Mouse (Mus musculus) intestine, embryonic 14.5 days (tissue): ENCODE results near the gene Zfp27. TPM values are rescaled to one million over a fixed set of nuclear protein-coding genes. Genes with fewer than 3 reads are reported as not detected.

Source experiments
- ATAC-seq: fragments of 200-750 bp; cut with Nextera tagmentation; replicated peaks from 2 replicates; pipeline ENCODE4 v1.8.0; 2017; ENCODE audit warnings: low read depth, moderate number of reproducible peaks, moderate TSS enrichment, moderate library complexity; ENCODE audit not compliant: low FRiP score, low TSS enrichment
- DNase-seq: peaks from one replicate; pipeline ENCODE4 v3.0.0-alpha.2; 2018; ENCODE audit warnings: low spot score
- H3K27ac ChIP-seq: fragments of 300-500 bp; sonication (generic); 2 replicates; pipeline ENCODE4 v1.5.1; 2014; ENCODE audit warnings: low read depth, mild to moderate bottlenecking, control low read depth
- H3K27me3 ChIP-seq: fragments of 300-500 bp; sonication (generic); replicated peaks from 2 replicates; pipeline ENCODE4 v1.6.1; 2014; ENCODE audit warnings: low read length, control low read depth; ENCODE audit not compliant: control insufficient read depth, insufficient read depth
- H3K36me3 ChIP-seq: fragments of 300-500 bp; sonication (generic); 2 replicates; pipeline ENCODE4 v1.6.1; 2014; ENCODE audit warnings: low read length, control low read depth; ENCODE audit not compliant: control insufficient read depth, insufficient read depth
- H3K4me1 ChIP-seq: fragments of 300-500 bp; sonication (generic); replicated peaks from 2 replicates; pipeline ENCODE4 v1.6.1; 2014; ENCODE audit warnings: low read length, control low read depth, mixed read lengths; ENCODE audit not compliant: control insufficient read depth, insufficient read depth
- H3K4me2 ChIP-seq: fragments of 300-500 bp; sonication (generic); 2 replicates; pipeline ENCODE4 v1.6.1; 2014; ENCODE audit warnings: low read length
- H3K4me3 ChIP-seq: fragments of 300-500 bp; sonication (generic); 2 replicates; pipeline ENCODE4 v1.5.1; 2014; ENCODE audit warnings: low read depth, low read length, control low read depth, mixed read lengths
- H3K9ac ChIP-seq: fragments of 300-500 bp; sonication (generic); 2 replicates; pipeline ENCODE4 v1.6.1; 2014; ENCODE audit warnings: mild to moderate bottlenecking, low read length
- H3K9me3 ChIP-seq: fragments of 300-500 bp; sonication (generic); 2 replicates; pipeline ENCODE4 v1.6.1; 2016; ENCODE audit warnings: low read length, control low read depth; ENCODE audit not compliant: control insufficient read depth
- WGBS: fragments of 180-500 bp; shearing (Covaris S2); extraction: QIAGEN DNeasy Blood & Tissue Kit; methylation state at CpG from one replicate; pipeline ENCODE4 v1.1.7; 2014; 5-methylcytosine and 5-hydroxymethylcytosine counted together
- polyA plus RNA-seq: library from polyadenylated mRNA; unstranded; fragments of >200 nt; fragmentation: Nextera tagmentation; extraction: Ambion mirVana; gene quantifications from 2 replicates; pipeline ENCODE4 v1.2.1, GENCODE M21; 2014

The Zfp27 gene
- 9.8 and 11.8 TPM in 2 replicates for polyA plus RNA-seq

DNA sequence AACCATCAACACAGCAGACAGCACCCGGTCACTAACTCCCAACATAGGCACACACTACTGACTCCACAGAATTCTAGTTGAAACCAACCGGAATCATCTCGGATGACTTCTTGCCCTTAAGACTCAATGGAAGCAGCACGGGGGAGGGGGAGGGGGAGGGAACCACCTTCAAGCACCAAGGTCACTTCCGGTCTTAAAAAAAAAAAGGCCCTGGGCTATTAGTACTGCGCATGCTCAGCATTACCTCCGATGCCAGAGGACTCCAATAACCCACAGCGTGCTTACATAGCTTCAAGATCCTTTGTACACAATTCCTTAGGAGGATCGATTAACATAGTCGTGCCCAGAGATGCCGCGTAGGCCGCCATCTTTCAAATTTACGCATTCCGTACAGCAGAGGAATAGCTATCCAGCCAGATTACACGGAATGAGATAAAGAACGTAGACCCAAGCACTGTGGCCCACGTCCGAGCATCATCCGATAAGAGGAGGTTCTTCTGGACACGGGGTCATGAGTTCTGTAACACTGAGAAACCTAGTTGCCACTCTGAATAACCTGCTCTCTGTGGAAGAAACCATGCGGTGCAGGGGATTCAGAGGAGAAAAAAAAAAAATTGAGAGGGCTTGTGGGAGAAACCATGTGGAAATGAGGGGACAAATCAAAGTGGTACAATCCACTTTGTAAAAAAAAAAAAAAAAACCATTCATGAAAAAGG is at the start of gene Zfp27:
Gene Zfp27 (minus strand): TSS at position 607 of the 716 bp plus-strand sequence.
- under 1% methylated on average over 22 of the region's 22 CpGs for WGBS
- H3K4me2 ChIP-seq = peak within 1 kb of the TSS; percentile 66
- peak within 1 kb of the TSS; percentile 70 for H3K9ac ChIP-seq
- peaks cover 25% of the 10 kb centered on the region for H3K36me3 ChIP-seq
- peak within 1 kb of the TSS; percentile 94 for H3K27ac ChIP-seq
- no peaks in the 10 kb centered on the region for H3K9me3 ChIP-seq
- ATAC-seq = peak; percentile 80
- peaks cover 11% of the 10 kb centered on the region for H3K4me1 ChIP-seq
- peak within 1 kb of the TSS; percentile 71 for H3K4me3 ChIP-seq
- peak; percentile 92 for DNase-seq
- no peaks in the 10 kb centered on the region for H3K27me3 ChIP-seq

DNA sequence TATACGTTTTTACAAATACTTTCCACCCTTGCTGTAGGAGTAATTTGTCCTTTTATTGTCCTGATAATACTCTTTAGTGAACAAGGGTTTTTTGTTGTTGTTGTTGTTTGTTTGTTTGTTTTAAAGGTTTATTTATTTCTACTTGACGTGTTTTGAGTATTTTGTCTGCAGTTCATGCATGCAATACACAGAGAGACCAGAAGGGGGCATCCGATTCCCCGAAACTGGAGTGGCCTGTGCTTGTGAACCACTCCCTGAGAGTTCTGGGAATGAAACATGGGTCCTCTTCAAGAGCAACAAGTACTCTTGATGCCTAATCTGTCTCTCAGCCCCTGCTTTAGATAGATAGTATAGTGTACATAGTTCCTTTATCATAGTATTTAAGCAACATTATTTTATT is 48.4 kb upstream of the Zfp27 start:
- H3K4me1 ChIP-seq = 0 out of 2 replicates have a peak, but pooled peaks cover 2% of the 10 kb centered on the region
- no peak overlapping the region for H3K27ac ChIP-seq
- peaks cover 12% of the 10 kb centered on the region; the same call in 1 of the 2 replicates for H3K36me3 ChIP-seq
- H3K27me3 ChIP-seq = no peaks in the 10 kb centered on the region
- peak; percentile 66 for DNase-seq
- H3K4me3 ChIP-seq = peak overlapping the region; percentile 70; the same call in 1 of the 2 replicates
- peak overlapping the region; percentile 68; the same call in 1 of the 2 replicates for H3K4me2 ChIP-seq
- H3K9me3 ChIP-seq = no peaks in the 10 kb centered on the region
- H3K9ac ChIP-seq = no peak overlapping the region
- no peak for ATAC-seq
- WGBS = 27% methylated on average over 4 of the region's 4 CpGs

DNA sequence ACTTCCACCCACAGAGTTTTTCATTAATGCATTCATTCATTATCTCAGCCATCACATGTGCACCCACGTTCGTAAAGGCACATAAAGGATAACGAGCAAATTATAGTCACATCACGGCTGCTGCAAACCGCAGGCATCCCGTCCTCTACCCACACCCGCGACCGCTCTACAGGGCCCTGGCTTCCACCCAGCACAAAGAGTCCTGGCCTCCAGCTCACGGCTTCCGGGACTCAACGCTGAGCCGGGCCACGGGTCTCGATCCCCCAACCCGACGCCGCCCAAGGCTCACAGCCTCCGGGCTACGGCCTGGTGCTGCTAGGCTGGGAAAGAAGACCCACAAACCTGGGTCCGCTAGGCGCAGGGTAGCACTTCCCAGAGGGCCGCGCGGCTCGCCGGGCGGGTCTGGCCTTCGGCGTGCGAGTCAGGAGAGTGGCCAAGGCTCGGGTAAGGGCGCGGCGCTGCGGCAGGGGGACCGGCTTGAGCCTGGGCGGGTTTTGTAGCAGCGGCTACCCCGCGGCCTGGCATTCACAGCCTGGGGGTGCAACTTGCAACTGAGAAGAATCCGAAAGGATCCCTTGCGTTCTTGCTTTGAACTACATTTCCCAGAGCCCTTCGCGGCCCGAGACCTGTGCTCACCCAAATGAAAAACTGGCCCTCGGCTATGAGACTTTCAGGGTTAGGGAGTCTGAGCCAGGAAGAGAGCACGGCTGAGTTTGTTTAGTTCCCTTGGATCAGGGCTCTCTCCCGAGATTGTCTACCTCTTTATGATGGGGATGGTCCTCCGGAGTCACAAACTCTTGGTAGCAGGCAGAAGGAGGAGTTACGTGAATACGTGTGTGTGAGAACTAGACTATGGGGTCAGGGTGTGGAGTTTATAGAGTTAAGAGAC is 47.4 kb upstream of the Zfp27 start, which contains the start of gene Zfp74:
Gene Zfp74 (minus strand): TSS at position 577 of the 889 bp plus-strand sequence.
- DNase-seq = peak; percentile 94
- Histone ChIP-seq H3K4me1 (0 out of 2 replicates have a peak, but pooled peaks cover 2% of the 10 kb centered on the region), H3K4me3 (peak within 1 kb of the TSS; percentile 70), H3K9ac (peak within 1 kb of the TSS; percentile 79), H3K27ac (peak within 1 kb of the TSS; percentile 93), H3K4me2 (peak within 1 kb of the TSS; percentile 68), H3K36me3 (peaks cover 20% of the 10 kb centered on the region), H3K27me3 (no peaks in the 10 kb centered on the region), H3K9me3 (no peaks in the 10 kb centered on the region)
- whole genome bisulfite sequencing = under 1% methylated on average over 52 of the region's 52 CpGs
- peak; percentile 87 for ATAC-seq

DNA sequence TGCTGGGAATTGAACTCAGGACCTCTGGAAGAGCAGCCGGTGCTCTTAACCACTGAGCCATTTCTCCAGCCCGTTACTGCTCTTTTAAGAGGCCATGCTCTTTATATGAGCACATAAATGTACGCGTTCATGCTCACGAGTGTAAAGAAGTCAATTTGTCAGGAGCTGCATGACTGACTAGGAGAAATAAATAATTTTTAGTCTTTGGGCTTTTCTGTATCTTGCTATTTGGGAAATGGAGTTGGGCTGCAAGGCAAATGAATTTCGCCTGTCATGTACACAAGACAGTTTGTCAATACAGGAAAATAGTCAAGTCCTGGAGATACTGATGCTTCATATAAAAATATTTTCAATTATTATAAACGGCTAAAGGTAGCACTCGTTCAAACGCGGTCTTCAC is 46.7 kb upstream of the Zfp27 start:
- Histone ChIP-seq H3K36me3 (peaks cover 20% of the 10 kb centered on the region), H3K9me3 (no peaks in the 10 kb centered on the region), H3K27me3 (no peaks in the 10 kb centered on the region), H3K4me1 (0 out of 2 replicates have a peak, but pooled peaks cover 2% of the 10 kb centered on the region), H3K4me2 (peak overlapping the region; percentile 68), H3K9ac (peak overlapping the region; percentile 79), H3K4me3 (peak overlapping the region; percentile 70), H3K27ac (peak overlapping the region; percentile 93)
- WGBS = 40% methylated on average over 10 of the region's 10 CpGs
- ATAC-seq (0 out of 2 replicates have a peak, but pooled peaks have one; percentile 6), DNase-seq (no peak)

DNA sequence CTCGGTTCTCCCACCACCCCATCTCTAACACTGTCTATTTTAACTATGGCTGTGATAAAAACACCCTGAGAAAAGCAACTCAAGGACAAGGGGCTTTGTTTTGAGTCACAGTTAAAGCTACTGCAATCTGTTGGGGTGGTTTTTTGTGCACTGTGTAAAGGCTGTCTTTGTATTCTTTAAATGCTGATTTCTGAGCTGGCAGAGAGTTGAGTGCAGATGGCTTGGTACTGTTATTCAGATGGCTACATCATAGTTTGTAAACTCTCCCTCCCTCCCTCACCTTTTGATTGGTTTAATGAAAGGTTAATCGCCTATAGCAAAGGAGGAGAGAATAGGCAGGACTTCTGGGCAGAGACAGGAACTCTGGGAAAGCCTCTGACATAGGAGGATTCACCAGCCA is 37.8 kb upstream of the Zfp27 start:
- no peaks in the 10 kb centered on the region for H3K4me1 ChIP-seq
- no peaks in the 10 kb centered on the region for H3K27me3 ChIP-seq
- WGBS = 84% methylated on average over 2 of the region's 2 CpGs
- H3K4me3 ChIP-seq = no peak overlapping the region
- no peaks in the 10 kb centered on the region for H3K9me3 ChIP-seq
- no peak overlapping the region for H3K4me2 ChIP-seq
- H3K36me3 ChIP-seq = peaks cover 27% of the 10 kb centered on the region
- H3K9ac ChIP-seq = no peak overlapping the region
- ATAC-seq = no peak
- no peak overlapping the region for H3K27ac ChIP-seq
- no peak for DNase-seq

DNA sequence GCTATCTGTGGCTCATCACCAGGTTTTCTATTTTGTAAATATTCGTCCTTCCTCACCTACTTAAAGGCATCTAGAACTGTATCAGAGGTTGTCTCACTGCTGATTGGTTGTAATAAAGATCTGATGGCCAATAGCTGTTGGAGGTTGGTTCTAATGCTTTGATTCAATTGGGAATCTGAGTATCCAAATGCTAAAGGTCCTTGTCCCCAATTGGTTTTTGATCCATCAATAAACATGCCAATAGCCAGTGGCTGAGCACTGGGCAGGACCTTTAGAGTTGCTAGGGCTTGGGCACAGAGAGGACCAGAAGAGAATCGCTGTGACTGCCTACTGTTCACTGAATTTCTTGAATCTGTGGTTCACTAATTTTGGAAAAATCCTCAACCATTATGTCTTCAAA is 37.3 kb upstream of the Zfp27 start:
- no peak overlapping the region for H3K9ac ChIP-seq
- DNase-seq (no peak), ATAC-seq (no peak)
- H3K4me1 ChIP-seq = no peaks in the 10 kb centered on the region
- peaks cover 24% of the 10 kb centered on the region for H3K36me3 ChIP-seq
- no peaks in the 10 kb centered on the region for H3K9me3 ChIP-seq
- H3K4me3 ChIP-seq = no peak overlapping the region
- 70% methylated on average over 2 of the region's 2 CpGs for WGBS
- H3K4me2 ChIP-seq = no peak overlapping the region
- no peaks in the 10 kb centered on the region for H3K27me3 ChIP-seq
- no peak overlapping the region for H3K27ac ChIP-seq

DNA sequence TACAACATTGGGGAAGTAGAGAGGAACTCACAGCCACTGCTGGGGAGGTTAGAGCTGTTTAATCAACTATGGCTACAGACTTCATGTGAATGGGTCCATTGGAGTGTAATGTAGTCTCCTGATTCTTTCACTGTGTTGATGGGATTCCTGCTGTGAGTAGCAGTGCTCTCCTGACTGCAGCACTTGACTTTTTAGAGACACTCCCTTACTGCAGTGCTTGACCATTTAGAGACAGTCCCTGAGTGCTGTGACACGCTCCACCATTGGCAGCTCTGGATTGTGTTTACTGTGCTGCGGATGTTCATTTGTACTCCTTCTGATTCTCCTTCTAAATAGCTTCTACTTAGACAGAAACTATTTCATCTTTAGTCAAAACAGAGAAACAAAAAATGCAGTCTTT is 36.4 kb upstream of the Zfp27 start:
- 39% methylated on average over 2 of the region's 2 CpGs for WGBS
- no peak overlapping the region for H3K27ac ChIP-seq
- ATAC-seq = no peak
- no peaks in the 10 kb centered on the region for H3K4me1 ChIP-seq
- H3K4me3 ChIP-seq = no peak overlapping the region
- no peak overlapping the region for H3K9ac ChIP-seq
- H3K36me3 ChIP-seq = peaks cover 27% of the 10 kb centered on the region
- H3K4me2 ChIP-seq = no peak overlapping the region
- DNase-seq = no peak
- H3K9me3 ChIP-seq = no peaks in the 10 kb centered on the region
- H3K27me3 ChIP-seq = no peaks in the 10 kb centered on the region

DNA sequence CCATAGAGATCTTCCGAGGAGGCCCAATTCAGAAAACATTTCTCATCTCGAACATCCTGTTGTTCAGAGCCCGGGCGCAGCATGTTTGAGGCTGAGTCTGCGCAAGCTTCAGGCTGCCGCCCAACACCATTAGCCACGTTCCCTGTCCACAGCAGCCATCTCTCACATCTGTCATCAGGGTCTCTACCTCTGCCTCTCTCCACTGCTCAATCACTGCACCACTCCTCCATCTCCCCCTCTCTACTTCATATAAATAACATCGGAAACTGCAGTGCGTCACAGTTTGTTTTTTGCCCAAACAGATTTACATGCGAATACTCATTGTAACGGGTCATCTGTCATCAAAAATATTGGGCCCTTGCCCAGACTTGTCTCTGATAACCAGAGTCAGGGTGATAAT is 34.7 kb upstream of the Zfp27 start:
- no peaks in the 10 kb centered on the region for H3K27me3 ChIP-seq
- no peak overlapping the region for H3K9ac ChIP-seq
- ATAC-seq (no peak), DNase-seq (no peak)
- H3K4me1 ChIP-seq = no peaks in the 10 kb centered on the region
- H3K4me3 ChIP-seq = no peak overlapping the region
- H3K36me3 ChIP-seq = peaks cover 40% of the 10 kb centered on the region
- no peak overlapping the region for H3K27ac ChIP-seq
- no peaks in the 10 kb centered on the region for H3K9me3 ChIP-seq
- 90% methylated on average over 11 of the region's 11 CpGs for WGBS
- no peak overlapping the region for H3K4me2 ChIP-seq
